In genomic region chr13:25274934-25275565, GRCm38 (mm10) we compare ENCODE assay signal across 9 mouse cellular contexts.
"Had no signal": no experiment of that assay in that cellular context is flagged by ENCODE, and none has a peak within 500 bp of the region (broad histone marks: within the 10 kb centered on the region; RNA-seq: fewer than 3 reads in every experiment).

No protein-coding gene starts in this region.

- DNase-seq: kidney, postnatal 25 days; layer of hippocampus, postnatal 36 days; liver, postnatal 0 days; lung, embryonic 14.5 days; right cerebral cortex, adult 18-20 months; right cerebral cortex, postnatal 14 days; right cerebral cortex, postnatal 4 days; thymus, adult 2 months; thymus, postnatal 25 days had no signal
